Mouse (Mus musculus) 3T3-L1 (cell line): ENCODE data around the gene Fgf14.
A peak's percentile ranks its signal among the peaks of the same experiment; 100 is the strongest.
"Not testable (repeated sequence)": the region's sequence is repeated elsewhere in the genome, so short reads cannot be mapped to it uniquely, and the experiment has no call there.

Source experiments
- DNase-seq: peaks from one replicate; pipeline ENCODE4 v3.0.0-alpha.2; 2015; ENCODE audit warnings: low read depth, low spot score

Gene Fgf14

GRCm38 (mm10) chr14:124192815-124193142 is 484.1 kb downstream of the Fgf14 start:
- DNase-seq = no peak

DNA sequence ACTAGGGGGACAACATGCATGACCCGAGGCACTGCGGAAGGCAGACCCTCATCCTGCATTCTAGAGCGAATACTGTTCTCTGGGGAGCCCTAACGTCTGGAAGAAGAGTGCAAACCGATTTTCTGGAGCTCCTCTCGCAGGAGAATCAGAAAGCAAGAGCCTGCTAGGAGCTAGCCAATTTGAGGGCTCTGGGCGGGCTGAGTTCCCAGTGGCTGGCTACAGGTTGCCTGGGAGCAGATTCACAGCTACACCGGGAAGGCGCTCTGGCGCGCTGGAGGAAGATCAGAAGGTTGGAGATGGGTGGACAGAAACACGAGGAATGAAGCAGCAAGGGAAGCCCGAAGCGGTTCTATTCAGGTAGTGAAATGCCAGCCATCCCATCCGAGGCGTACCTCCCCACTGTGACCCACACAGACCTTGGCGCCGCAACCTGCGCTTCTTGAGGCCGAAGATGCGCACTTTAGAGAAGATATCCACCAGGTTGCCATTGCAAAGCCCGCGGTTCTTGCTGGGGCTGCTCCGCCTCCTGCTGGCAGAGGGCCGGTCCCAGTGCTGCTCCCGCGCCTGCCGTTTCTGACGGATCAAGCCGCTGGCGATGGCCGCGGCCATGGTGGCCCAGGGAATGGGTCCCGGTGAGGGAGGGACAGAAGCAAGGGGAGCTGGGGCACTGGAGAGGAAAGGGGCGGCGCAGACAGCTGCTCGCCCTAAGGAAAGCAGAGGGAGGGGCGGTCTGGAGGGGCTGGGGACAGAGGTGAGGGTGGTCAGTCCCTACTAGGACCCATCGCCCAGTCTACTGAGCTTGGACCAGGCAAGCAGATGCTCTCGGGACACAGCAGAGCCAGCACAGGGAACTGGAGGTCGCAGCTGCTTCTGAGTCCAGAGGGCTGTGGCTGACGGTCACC is 484.8 kb downstream of the Fgf14 start:
- no peak for DNase-seq

GRCm38 (mm10) chr14:124180265-124180664 is 496.7 kb downstream of the Fgf14 start:
- DNase-seq = no peak

DNA sequence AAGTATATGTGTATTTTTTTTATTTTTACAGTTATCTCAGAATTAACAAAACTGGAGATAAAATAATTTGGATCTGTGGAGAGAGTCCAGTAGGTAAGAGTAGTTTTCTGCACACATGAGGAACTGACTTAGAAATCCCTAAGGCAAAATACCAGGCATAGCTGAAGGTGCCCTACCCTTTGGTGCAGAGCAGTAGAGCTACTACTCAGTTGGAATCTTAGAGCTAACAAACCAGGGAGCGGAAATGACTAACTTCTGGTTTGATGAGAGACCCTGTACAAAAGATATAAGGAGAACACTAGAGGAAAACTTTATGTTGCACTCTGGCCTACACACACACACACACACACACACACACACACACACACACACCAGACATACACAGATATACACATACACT is 502.8 kb downstream of the Fgf14 start:
- DNase-seq = peak; percentile 71

DNA sequence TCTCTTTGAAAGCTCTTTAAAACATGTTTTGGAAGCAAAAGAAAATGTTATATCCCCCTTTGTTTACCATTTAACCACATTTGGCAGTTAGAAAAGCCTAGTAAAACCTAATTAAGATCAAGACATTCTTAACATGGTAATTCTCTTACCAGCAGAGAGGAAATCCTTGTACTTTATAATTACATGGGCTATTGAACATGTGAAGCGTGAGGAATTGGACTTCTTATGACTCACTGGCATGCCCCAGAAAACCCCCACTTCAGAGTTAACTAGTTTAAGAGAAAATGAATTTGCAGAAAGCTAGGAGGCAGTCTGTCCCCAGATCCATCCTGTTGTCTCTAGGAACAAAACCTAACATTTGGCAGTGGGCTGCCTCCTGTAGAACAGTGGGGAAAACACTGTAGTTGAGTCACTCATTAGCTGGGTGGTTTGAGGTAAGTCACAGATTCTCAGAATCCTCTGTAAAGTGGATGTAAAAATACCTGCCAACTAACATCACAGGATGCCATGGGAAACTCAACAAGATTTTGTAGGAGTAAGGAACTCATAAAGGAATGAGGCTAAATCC is 513.2 kb downstream of the Fgf14 start:
- no peak for DNase-seq

DNA sequence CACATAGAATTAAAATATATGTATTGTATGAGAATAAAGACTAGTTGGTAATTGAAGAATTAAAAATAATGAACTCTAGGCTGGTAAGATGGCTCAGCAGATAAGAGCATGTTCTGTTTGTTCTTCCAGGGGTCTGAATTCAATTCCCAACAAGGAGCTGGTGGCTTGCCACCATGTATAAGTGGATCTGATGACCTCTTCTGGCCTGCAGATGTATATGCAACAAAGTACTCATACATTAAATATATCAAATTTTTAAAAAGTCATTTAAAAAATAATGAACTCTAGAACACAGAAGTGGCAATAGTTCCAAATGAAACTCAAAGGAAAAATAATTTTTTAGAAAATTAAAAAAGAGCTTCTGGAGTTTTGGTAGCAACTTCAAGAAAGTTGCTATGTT is 529.5 kb downstream of the Fgf14 start:
- DNase-seq = peak; percentile 42

DNA sequence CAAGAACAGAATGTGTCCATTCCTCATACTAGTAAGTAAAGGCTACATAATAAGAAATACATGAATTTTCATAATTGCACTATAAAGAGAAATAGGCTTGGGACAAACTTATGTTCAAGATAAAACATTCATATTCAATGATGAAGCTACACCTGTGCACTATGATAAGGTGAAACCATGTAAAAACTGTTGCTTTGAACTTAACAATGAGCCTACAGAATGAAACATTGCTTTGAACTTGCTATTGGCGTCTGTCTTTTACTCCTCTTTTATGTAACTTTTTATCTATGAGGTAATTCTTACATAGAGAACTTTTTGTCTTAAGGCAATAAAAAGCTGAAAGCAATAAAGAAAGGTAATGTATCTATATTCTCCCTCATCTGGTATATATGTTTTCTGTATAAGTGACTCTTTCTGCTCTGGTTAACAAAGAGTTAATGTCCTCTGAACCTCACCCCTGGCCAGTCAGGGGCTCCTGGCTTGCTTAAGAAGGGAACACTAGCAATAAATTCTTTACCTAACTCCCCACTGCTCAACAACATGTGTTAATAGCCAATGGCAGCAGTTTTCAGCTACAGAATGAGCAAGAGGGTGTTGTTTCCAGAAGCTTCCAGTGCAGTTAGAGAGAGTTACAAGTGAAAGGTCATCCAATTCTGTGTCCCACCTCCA is 569.6 kb downstream of the Fgf14 start:
- no peak for DNase-seq

- no peak for DNase-seq
Observed at GRCm38 (mm10) chr14:124083126-124083525, 593.8 kb downstream of the Fgf14 start.

- DNase-seq = no peak
Observed at GRCm38 (mm10) chr14:124044016-124044415, 632.9 kb downstream of the Fgf14 start.

- DNase-seq = no peak
Observed at GRCm38 (mm10) chr14:124040651-124041050, 636.3 kb downstream of the Fgf14 start.

- no peak for DNase-seq
Observed at GRCm38 (mm10) chr14:124037434-124037833, 639.5 kb downstream of the Fgf14 start.

DNA sequence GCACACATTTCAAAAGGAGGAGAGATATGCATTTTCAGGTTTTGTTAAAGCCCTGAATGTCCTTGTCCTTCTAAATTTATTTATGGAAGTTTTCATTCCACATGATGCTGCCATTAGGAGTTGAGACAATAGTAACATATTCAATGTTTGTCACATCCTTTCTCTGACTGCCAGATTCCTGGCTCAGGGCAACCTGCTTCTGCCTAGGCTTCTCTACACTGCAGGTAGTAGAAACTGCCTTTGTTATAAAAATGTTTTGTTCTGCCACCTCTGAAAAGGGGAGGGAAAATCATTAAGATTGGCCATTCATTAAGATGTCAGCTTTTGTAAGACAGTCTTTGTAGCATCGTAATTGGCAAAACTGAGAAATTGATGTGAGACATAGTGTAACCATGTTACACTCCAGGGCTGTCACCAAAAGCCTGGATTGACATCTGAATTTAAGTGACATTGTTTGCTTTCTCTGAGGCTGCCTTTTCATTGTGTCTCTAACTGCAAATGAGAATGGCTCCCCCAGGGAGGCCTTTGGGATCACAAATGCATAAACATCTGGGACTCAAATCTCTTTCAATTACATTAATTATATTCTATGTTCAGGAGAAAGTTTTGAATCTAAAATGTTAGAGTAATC is 640.2 kb downstream of the Fgf14 start:
- no peak for DNase-seq

GRCm38 (mm10) chr14:124033302-124033701 is 643.6 kb downstream of the Fgf14 start:
- DNase-seq = not testable (repeated sequence)

DNA sequence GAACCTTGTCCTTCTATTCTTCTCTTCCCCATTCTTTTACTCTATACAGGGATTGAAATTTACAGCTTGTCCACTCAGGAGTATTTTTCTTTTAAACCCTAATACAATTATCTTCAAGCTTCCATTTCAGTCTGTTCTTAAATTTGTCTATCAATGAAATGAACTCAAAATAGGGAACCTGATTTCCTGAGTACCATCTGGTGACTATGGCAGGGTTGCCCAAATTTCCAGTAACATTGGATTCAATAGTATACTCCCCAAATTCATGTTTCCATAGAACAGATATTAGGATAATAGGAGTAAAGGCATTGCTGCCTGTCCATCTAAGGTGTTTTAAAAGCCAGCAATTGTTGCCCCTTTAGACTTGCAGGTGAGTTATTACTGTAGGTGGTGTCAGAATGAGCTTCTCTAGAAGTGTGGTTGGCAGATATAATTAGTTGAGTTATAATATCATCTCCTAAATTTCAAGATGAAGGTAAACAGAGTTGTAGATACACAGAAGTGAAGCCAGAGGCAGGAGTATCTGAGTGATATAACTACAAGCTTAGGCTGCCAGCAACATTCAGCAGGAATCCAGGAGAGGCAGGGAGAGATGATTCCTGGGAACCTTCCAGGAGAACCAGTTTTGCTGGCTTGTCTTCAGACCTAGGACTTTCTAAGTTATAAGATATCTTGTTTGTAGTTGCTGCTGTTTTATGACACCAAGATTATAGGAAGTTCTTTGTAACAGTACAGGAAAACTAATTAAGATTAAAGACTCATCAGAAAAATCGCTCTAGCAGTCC is 648.8 kb downstream of the Fgf14 start:
- no peak for DNase-seq

DNA sequence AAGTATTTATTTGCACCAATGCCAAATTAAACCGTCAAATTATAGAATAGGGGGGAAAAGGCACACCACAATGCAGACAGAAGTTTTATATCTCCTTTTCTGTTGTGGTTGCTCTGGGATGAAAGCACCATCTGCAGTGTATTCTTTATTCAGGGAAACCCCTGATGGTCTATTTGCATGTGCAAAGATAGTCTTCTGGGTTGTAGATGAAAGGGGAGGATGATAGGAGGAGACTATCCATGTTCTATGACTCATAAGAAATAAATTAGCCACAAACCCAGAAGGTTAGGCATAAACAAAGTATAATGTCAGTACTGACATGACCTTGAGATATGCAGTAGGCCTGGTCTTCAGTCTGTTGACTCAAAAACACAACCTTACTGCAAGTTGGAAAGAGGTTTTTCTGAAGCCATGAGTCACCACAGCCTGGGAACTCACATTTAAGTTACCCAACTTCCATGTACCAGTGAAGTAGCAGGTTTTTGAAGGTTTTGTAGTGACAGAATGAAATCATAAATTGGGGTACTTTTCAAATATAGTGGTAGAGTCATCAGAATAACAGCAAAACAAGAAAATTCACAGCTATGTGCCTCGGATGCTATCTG is 686.2 kb downstream of the Fgf14 start:
- peak; percentile 33 for DNase-seq

DNA sequence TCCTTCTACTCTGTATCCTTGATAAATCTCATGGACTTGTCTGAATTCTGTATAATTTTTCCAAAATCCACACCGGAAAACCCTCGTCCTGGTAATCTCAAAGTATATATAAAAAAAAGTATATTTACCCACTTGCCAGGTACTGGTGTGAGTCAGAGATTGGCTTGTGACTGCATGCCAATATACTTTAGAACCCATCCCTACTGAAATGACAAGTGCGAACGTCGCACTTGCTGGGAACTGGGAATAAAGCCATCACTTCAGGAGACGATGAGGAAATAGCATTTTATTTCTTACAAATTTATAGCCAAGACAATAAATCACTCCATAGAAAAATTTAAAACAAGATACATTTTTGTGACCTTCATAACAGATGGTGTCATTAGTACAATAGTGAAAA is 708.9 kb downstream of the Fgf14 start:
- peak; percentile 6 for DNase-seq

DNA sequence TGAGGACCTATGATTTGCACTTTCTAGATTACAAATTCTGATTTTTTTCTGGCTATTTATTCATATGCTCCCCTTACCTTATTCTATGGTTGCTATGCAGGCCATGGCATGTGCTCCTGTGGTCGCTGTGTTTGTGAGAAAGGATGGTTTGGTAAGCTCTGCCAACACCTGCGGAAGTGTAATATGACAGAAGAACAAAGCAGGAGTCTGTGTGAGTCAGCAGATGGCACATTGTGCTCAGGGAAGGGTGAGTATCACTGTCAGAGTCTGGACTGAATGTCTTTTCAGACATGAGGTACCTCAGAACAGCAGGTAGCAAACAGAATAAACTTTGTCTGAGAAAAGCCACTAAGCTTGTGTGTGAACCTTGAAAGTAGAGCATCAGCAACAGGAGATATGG is 710.4 kb downstream of the Fgf14 start:
- no peak for DNase-seq
